Mouse (Mus musculus): ENCODE measurements around the gene Mcu.

- TF ChIP-seq CTCF (IDR thresholded peaks at IDR 0.05; ENCODE audit: borderline replicate concordance, insufficient read depth, low read length) (no peak), POLR2A (IDR thresholded peaks at IDR 0.05; ENCODE audit: low read depth, low read length) (no peak)
These were observed 28.2 kb upstream of the Mcu start for GRCm38 (mm10) chr10:59644710-59645109.
